Mouse (Mus musculus) embryonic facial prominence, embryonic 12.5 days (tissue): Measurements from ENCODE around the gene Tigd2. TPM values are rescaled to one million over a fixed set of nuclear protein-coding genes. Genes with fewer than 3 reads are reported as not detected.
"Not testable (repeated sequence)": the region's sequence is repeated elsewhere in the genome, so short reads cannot be mapped to it uniquely, and the experiment has no call there.

Experiments
- ATAC-seq: fragments of 200-750 bp; cut with Nextera tagmentation; 2 replicates; pipeline ENCODE4 v1.8.0; 2017; ENCODE audit not compliant: insufficient number of reproducible peaks, insufficient read depth, low FRiP score, low TSS enrichment
- H3K27ac ChIP-seq: fragments of 300-500 bp; sonication (generic); 2 replicates; pipeline ENCODE4 v1.5.1; 2016; ENCODE audit warnings: mild to moderate bottlenecking
- H3K27me3 ChIP-seq: fragments of 300-500 bp; sonication (generic); 2 replicates; pipeline ENCODE4 v1.6.1; 2016; ENCODE audit warnings: mild to moderate bottlenecking, moderate library complexity
- H3K36me3 ChIP-seq: fragments of 300-500 bp; sonication (generic); 2 replicates; pipeline ENCODE4 v1.6.1; 2016; ENCODE audit warnings: mild to moderate bottlenecking
- H3K4me1 ChIP-seq: fragments of 300-500 bp; sonication (generic); 2 replicates; pipeline ENCODE4 v1.6.1; 2016
- H3K4me2 ChIP-seq: fragments of 300-500 bp; sonication (generic); replicated peaks from 2 replicates; pipeline ENCODE4 v1.6.1; 2016; ENCODE audit warnings: mild to moderate bottlenecking, moderate library complexity
- H3K4me3 ChIP-seq: fragments of 300-500 bp; sonication (generic); 2 replicates; pipeline ENCODE4 v1.5.1; 2016; ENCODE audit warnings: mild to moderate bottlenecking
- H3K9ac ChIP-seq: fragments of 300-500 bp; sonication (generic); 2 replicates; pipeline ENCODE4 v1.6.1; 2016; ENCODE audit warnings: mild to moderate bottlenecking, moderate library complexity
- H3K9me3 ChIP-seq: fragments of 300-500 bp; sonication (generic); 2 replicates; pipeline ENCODE4 v1.6.1; 2016; ENCODE audit warnings: mild to moderate bottlenecking, moderate library complexity
- WGBS: fragments of 180-500 bp; shearing (Covaris S2); methylation state at CpG from one replicate; pipeline ENCODE4 v1.1.7; 2016; 5-methylcytosine and 5-hydroxymethylcytosine counted together
- polyA plus RNA-seq: library from polyadenylated mRNA; unstranded; fragments of >200 nt; fragmentation: Nextera tagmentation; extraction: Ambion mirVana; gene quantifications from 2 replicates; pipeline ENCODE4 v1.2.1, GENCODE M21; 2016

Gene Tigd2
- polyA plus RNA-seq, 1 experiment from 2014 or later = 12.9 TPM

DNA sequence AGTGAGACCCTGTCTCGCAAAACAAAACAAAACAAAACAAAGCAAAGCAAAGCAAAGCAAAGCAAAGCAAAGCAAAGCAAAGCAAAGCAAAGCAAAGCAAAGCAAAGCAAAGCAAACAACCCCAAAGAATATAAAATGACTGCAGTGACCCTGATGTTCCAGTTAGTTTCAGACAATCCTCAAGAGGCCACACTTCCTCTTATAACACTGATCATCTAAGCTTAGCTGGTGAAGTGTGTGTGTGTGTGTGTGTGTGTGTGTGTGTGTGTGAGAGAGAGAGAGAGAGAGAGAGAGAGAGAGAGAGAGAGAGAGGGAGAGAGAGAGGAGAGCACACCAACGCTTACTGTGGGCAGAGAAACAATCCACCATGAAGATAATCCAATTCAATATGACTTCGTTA lies 14.2 kb upstream of the Tigd2 start:
- H3K4me3 ChIP-seq, H3K27me3 ChIP-seq, H3K4me2 ChIP-seq, ATAC-seq, H3K4me1 ChIP-seq, H3K36me3 ChIP-seq, H3K9me3 ChIP-seq, H3K9ac ChIP-seq, H3K27ac ChIP-seq: not testable (repeated sequence)
- WGBS = 71% methylated on average over 3 of the region's 3 CpGs

DNA sequence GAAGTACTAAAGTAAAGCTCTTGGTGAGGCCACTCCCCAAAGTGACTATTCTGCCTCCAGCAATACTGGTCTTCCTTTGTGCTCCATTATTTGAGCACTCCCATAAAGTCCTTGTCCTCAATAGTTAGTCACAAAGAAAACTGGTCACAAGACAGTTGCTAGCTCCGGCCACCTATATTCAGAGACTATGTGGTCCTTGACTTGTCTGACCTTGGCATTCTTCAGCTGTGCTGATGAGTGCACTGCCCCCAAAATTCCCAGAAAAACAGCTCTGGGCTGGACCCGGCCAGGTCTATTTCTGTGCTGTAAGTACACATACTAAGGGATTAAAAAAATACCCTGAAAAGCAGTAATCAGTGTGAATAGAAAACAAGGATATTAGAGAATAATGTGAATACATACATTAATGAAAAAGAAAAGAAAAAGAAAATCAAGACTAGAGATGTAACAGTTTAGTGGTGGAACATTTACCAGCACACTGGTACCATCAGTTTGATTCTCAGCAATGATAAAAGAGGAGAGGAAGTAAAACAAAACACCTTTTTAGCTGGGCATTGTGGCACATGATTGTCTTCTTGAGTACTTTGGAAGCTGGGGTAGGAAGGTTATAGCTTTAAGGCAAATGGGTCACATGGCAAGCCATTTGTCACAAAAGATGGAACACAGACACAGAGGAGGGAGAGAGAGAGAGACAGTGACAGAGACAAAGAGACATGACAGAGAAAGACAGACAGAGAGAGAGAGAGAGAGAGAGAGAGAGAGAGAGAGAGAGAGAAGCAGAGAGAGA lies 12.6 kb upstream of the Tigd2 start:
- Histone ChIP-seq H3K4me2 (no peak overlapping the region), H3K4me1 (no peaks in the 10 kb centered on the region), H3K27ac (no peak overlapping the region), H3K9me3 (no peaks in the 10 kb centered on the region), H3K36me3 (no peaks in the 10 kb centered on the region), H3K4me3 (no peak overlapping the region), H3K27me3 (no peaks in the 10 kb centered on the region), H3K9ac (no peak overlapping the region)
- WGBS = 48% methylated on average over 2 of the region's 2 CpGs
- no peak for ATAC-seq

DNA sequence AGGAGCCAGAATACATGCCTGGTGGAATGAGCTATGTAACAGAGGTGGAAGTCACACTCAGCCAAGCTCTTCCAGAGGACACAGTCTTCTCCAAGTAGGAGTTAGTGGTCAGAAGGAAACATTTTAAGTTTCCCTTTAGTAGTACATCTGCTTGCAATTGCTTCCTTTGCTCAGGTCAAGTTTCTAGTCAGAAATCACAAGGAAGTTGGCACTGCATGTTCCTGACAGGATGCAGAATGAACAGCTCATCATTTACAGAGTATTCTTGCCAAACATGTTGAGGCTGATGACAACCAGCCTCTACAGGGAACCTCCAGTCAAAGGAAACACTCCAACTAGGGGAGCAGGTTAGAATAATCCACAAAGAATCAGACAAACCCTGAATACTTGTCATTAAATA lies 11.9 kb upstream of the Tigd2 start:
- no peak overlapping the region for H3K4me2 ChIP-seq

DNA sequence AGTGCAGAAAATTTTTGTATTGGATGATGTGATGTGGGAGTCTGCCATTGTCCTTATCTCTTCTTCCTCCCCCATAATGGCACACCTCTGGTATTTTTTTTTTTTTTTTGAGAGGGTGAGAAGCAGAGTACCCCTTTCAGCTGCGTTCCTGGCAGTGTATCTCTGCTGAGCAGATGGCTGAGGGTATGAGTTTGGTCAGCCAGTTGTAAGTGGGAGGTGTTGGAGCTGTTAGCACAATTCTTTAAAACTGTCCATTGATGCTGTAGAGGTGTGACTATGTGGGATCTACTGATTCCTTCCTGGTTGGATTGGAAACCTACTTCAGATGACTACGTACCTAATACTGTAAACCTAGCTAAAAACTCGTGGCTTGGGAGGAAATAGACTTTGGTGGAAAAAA lies 10.3 kb upstream of the Tigd2 start:
- Histone ChIP-seq H3K9ac (no peak overlapping the region), H3K9me3 (no peaks in the 10 kb centered on the region), H3K36me3 (no peaks in the 10 kb centered on the region), H3K27ac (no peak overlapping the region), H3K4me1 (no peaks in the 10 kb centered on the region), H3K27me3 (no peaks in the 10 kb centered on the region), H3K4me3 (no peak overlapping the region), H3K4me2 (no peak overlapping the region)
- 71% methylated on average over 3 of the region's 3 CpGs for WGBS
- no peak for ATAC-seq

More for the DNA sequence above, 11.9 kb upstream of the Tigd2 start:
- Histone ChIP-seq H3K27me3 (no peaks in the 10 kb centered on the region), H3K9ac (no peak overlapping the region), H3K27ac (no peak overlapping the region), H3K4me1 (no peaks in the 10 kb centered on the region), H3K9me3 (no peaks in the 10 kb centered on the region), H3K4me3 (no peak overlapping the region), H3K36me3 (no peaks in the 10 kb centered on the region)
- ATAC-seq = no peak

DNA sequence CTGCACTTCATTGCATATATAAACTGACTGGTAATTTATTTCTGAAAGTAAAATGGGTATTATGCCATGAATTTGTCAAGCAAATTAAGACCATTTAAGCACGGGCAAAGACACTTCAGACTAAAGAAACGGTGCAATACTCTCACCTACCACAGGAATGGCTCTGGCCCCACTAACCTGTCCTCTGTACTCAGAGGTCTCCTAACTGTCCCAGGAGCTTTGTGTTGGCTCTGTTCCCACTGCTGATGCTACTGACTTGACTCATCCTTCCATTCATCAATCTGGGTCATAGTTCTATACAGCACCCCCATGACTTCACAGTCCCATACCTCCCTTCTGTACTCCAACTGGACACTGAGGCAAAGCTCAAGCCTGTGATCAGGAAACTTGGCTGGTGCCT lies 9.6 kb upstream of the Tigd2 start:
- 81% methylated on average over 2 of the region's 2 CpGs for WGBS
- Histone ChIP-seq H3K4me1 (no peaks in the 10 kb centered on the region), H3K27ac (no peak overlapping the region), H3K9me3 (no peaks in the 10 kb centered on the region), H3K9ac (no peak overlapping the region), H3K36me3 (no peaks in the 10 kb centered on the region), H3K27me3 (no peaks in the 10 kb centered on the region), H3K4me2 (no peak overlapping the region), H3K4me3 (no peak overlapping the region)
- ATAC-seq = no peak

DNA sequence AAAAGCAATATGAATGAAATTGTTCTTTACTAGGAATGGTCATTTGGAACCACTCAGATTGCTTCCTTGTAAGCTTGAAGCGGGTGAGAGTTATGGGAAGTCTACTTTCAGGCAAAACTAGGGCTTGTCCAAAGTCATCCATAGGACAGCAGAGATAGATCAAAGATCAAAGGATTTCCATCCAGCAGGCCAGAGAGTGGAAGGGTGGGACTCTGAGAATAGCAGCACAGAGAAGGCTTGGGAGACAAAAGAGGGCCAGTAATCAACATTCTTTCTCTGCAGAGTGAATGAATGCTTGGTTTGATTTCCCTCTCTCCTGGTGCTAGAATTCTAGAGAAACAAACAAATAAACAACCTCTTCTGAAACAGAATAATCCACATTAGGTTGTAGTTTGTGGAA lies 1.1 kb upstream of the Tigd2 start:
- no peak overlapping the region for H3K9ac ChIP-seq
- H3K36me3 ChIP-seq = no peaks in the 10 kb centered on the region
- 0 out of 2 replicates have a peak, but pooled peaks cover 2% of the 10 kb centered on the region for H3K4me1 ChIP-seq
- H3K27me3 ChIP-seq = no peaks in the 10 kb centered on the region
- H3K9me3 ChIP-seq = no peaks in the 10 kb centered on the region
- no peak for ATAC-seq
- no peak overlapping the region for H3K27ac ChIP-seq
- WGBS = 92% methylated on average over 1 of the region's 1 CpGs
- H3K4me3 ChIP-seq = no peak overlapping the region
- H3K4me2 ChIP-seq = no peak overlapping the region

DNA sequence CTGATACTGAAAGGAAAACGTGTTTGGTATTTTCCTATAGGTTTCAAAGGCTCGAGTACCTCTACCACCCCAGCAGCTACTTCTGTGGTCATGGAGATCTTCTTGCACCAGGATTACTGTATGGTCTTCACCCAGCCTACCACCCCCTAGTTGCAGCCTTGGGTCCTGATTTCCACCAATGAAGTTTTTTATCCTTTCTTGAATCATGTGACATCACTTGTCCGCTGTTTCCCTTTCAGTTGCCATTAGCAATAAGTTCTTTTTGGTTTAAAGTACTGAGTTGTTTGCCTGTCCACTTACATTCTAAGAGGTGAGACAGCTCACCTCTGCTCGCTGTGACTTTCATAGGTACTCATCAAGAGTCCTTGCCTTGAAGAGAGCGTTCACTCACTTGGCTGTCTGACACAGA lies 633 bp downstream of the Tigd2 start:
- 0 out of 2 replicates have a peak, but pooled peaks cover 2% of the 10 kb centered on the region for H3K4me1 ChIP-seq
- H3K27ac ChIP-seq = peak overlapping the region; percentile 77; the same call in 1 of the 2 replicates
- H3K9me3 ChIP-seq = no peaks in the 10 kb centered on the region
- peak overlapping the region; percentile 84 for H3K9ac ChIP-seq
- no peaks in the 10 kb centered on the region for H3K27me3 ChIP-seq
- peak overlapping the region; percentile 71 for H3K4me2 ChIP-seq
- peak overlapping the region; percentile 77 for H3K4me3 ChIP-seq
- 44% methylated on average over 5 of the region's 5 CpGs for WGBS
- no peaks in the 10 kb centered on the region for H3K36me3 ChIP-seq
- peak; percentile 82; the same call in 1 of the 2 replicates for ATAC-seq

DNA sequence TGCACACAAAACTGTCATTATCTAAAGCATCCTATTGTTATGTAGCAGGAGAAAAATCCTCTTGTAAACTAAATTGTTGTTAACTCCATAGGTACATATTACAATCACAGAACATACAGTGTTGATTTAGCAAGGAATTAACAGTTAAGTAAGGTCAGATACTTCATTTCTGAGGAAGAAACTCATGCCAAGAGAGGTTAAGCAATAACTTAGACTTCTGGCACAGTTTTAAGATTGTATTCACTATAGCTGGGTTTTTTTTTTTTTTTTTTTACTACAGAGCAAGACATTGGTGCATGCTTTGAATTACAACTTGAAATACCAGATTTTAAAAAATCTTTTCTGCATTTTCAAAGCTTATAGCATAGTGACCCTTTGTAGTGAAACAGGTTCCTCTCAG lies 24.5 kb downstream of the Tigd2 start:
- Histone ChIP-seq H3K27me3 (no peaks in the 10 kb centered on the region), H3K9me3 (no peaks in the 10 kb centered on the region), H3K27ac (no peak overlapping the region), H3K4me3 (no peak overlapping the region), H3K4me1 (no peaks in the 10 kb centered on the region), H3K36me3 (no peaks in the 10 kb centered on the region), H3K4me2 (no peak overlapping the region), H3K9ac (no peak overlapping the region)
- no peak for ATAC-seq

DNA sequence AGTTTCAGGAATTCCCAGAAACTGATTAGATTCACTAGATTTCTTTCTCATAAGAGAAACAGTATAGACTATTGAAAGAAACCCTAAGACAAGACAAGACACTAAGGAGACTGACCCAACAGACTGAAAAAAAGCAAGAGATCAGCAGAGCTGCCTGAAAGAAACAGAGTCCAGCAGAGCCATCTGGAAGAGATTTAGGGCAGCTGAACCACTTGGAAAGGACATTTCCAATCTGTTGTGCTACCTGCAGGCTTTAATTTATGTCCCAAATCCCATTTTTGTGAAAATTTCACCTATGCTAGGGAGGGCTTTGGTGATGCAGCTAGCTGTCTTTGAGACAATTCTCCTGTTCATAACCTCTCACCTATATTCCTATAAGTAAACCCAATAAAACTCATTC lies 25.0 kb downstream of the Tigd2 start:
- H3K27ac ChIP-seq = no peak overlapping the region
- ATAC-seq = no peak
- H3K9ac ChIP-seq = no peak overlapping the region
- no peak overlapping the region for H3K4me3 ChIP-seq
- no peaks in the 10 kb centered on the region for H3K27me3 ChIP-seq
- H3K4me1 ChIP-seq = no peaks in the 10 kb centered on the region
- no peaks in the 10 kb centered on the region for H3K9me3 ChIP-seq
- H3K36me3 ChIP-seq = no peaks in the 10 kb centered on the region
- no peak overlapping the region for H3K4me2 ChIP-seq

DNA sequence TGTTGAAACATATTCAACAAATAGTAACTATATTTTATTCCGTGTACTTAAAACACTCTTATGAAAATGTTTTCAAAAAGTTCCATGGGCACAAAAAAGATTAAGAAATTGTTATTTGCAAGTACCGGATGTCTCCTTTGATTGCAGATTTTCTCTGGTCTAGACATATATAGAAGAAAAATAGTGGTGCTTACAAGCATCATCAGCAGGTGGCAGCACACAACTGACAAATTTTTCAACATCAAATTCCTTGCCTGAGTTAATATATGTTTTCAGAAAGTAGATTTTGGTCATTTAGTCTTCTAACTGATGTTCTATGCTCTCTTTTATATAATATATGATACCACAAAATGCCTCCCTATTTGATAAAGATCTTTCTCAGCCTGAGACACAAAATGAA lies 41.0 kb downstream of the Tigd2 start:
- Histone ChIP-seq H3K9me3 (no peaks in the 10 kb centered on the region), H3K27me3 (no peaks in the 10 kb centered on the region), H3K4me2 (no peak overlapping the region), H3K36me3 (no peaks in the 10 kb centered on the region), H3K4me1 (no peaks in the 10 kb centered on the region), H3K4me3 (no peak overlapping the region), H3K27ac (no peak overlapping the region), H3K9ac (no peak overlapping the region)
- ATAC-seq = no peak
- 28% methylated on average over 2 of the region's 2 CpGs for WGBS

DNA sequence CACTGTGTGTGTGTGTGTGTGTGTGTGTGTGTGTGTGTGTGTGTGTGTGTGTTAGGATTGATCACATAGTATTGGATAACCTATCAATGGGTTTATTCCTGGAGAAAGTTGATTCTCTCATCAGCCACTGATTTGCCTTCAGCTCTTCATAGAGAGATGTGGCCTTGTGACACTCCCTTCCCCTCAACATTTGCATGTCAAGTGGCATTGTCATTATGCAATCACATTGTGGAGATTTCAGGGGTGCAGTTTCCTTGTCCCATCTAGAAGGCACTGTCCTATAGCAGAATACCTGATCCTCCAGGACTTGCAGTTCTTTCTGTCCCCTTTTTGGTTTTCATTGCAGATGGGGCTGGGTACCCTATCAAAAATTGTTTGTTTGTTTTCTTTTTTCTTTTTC lies 41.9 kb downstream of the Tigd2 start:
- Histone ChIP-seq H3K4me2 (no peak overlapping the region), H3K36me3 (no peaks in the 10 kb centered on the region), H3K27me3 (no peaks in the 10 kb centered on the region), H3K9ac (no peak overlapping the region), H3K4me3 (no peak overlapping the region), H3K27ac (no peak overlapping the region), H3K4me1 (no peaks in the 10 kb centered on the region), H3K9me3 (no peaks in the 10 kb centered on the region)
- ATAC-seq = no peak

DNA sequence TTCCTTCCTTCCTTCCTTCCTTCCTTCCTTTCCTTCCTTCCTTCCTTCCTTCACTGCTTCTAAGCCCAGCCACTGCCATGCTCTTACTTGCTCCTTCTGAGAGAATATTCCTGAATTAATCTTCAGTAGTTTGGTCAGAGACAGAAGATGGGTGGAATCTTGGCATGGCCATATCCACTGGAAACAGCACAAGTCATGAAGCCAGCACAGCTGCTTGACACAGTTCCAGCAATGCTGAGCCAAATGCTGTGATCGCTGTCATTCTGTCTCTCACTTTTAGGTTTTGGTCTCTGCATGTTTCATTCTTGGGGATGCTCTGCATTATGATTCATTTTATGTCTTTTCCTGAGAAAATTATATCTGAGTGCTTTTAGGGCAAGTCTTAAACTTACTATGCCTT lies 47.2 kb downstream of the Tigd2 start:
- Histone ChIP-seq H3K4me2 (no peak overlapping the region), H3K27me3 (no peaks in the 10 kb centered on the region), H3K27ac (no peak overlapping the region), H3K4me1 (no peaks in the 10 kb centered on the region), H3K4me3 (no peak overlapping the region), H3K9ac (no peak overlapping the region), H3K36me3 (no peaks in the 10 kb centered on the region), H3K9me3 (no peaks in the 10 kb centered on the region)
- 97% methylated on average over 1 of the region's 1 CpGs for WGBS
- ATAC-seq = no peak
